Mouse (Mus musculus): ENCODE results near the gene Ints2. TPM values are rescaled to one million over a fixed set of nuclear protein-coding genes. Genes with fewer than 3 reads are reported as not detected.
A peak's percentile ranks its signal among the peaks of the same experiment; 100 is the strongest.
"Not testable (repeated sequence)": the region's sequence is repeated elsewhere in the genome, so short reads cannot be mapped to it uniquely, and the experiment has no call there.

Ints2 gene
- polyA plus RNA-seq, 1 experiment from 2014 or later, result 48.2 TPM

GRCm38 (mm10) chr11:86209123-86209522 lies 48.3 kb downstream of the Ints2 start:
- Histone ChIP-seq H3K27ac (no peak overlapping the region), H3K9me3 (peaks cover 17% of the 10 kb centered on the region), H3K9ac (no peak overlapping the region), H3K4me2 (replicated peaks) (no peak overlapping the region), H3K27me3 (no peaks in the 10 kb centered on the region), H3K4me1 (no peaks in the 10 kb centered on the region), H3K36me3 (peaks cover 68% of the 10 kb centered on the region), H3K4me3 (no peak overlapping the region)
- 93% methylated on average over 2 of the region's 2 CpGs for WGBS
- no peak for ATAC-seq (ENCODE audit: insufficient number of reproducible peaks, insufficient read depth, low FRiP score, low TSS enrichment)

GRCm38 (mm10) chr11:86205876-86206275 lies 51.5 kb downstream of the Ints2 start:
- Histone ChIP-seq H3K27ac (no peak overlapping the region), H3K27me3 (no peaks in the 10 kb centered on the region), H3K4me2 (replicated peaks) (no peak overlapping the region), H3K4me3 (no peak overlapping the region), H3K9ac (no peak overlapping the region), H3K4me1 (peaks cover 8% of the 10 kb centered on the region), H3K9me3 (peaks cover 32% of the 10 kb centered on the region), H3K36me3 (peaks cover 74% of the 10 kb centered on the region)
- over 99% methylated on average over 4 of the region's 4 CpGs for WGBS
- ATAC-seq (ENCODE audit: insufficient number of reproducible peaks, insufficient read depth, low FRiP score, low TSS enrichment), result no peak

- WGBS, result 98% methylated on average over 5 of the region's 5 CpGs
- no peak for ATAC-seq (ENCODE audit: insufficient number of reproducible peaks, insufficient read depth, low FRiP score, low TSS enrichment)
- Histone ChIP-seq H3K9ac (no peak overlapping the region), H3K36me3 (peaks cover 74% of the 10 kb centered on the region), H3K27ac (no peak overlapping the region), H3K4me1 (peaks cover 10% of the 10 kb centered on the region), H3K4me2 (replicated peaks) (no peak overlapping the region), H3K27me3 (no peaks in the 10 kb centered on the region), H3K9me3 (peaks cover 32% of the 10 kb centered on the region), H3K4me3 (no peak overlapping the region)
These were observed 52.3 kb downstream of the Ints2 start for GRCm38 (mm10) chr11:86205031-86205430.

- no peaks in the 10 kb centered on the region for H3K27me3 ChIP-seq
- peak overlapping the region; percentile 89 for H3K27ac ChIP-seq
- H3K36me3 ChIP-seq, result peaks cover 49% of the 10 kb centered on the region
- peaks cover 32% of the 10 kb centered on the region for H3K9me3 ChIP-seq
- peaks cover 13% of the 10 kb centered on the region for H3K4me1 ChIP-seq
- H3K9ac ChIP-seq, result peak overlapping the region; percentile 81
- no peak for ATAC-seq (ENCODE audit: insufficient number of reproducible peaks, insufficient read depth, low FRiP score, low TSS enrichment)
- H3K4me2 ChIP-seq (replicated peaks), result peak overlapping the region; percentile 61
- peak overlapping the region; percentile 69 for H3K4me3 ChIP-seq
- WGBS, result 60% methylated on average over 16 of the region's 16 CpGs
These were observed 55.3 kb downstream of the Ints2 start for GRCm38 (mm10) chr11:86201901-86202675.

GRCm38 (mm10) chr11:86201037-86201786 lies 56.2 kb downstream of the Ints2 start, which contains the start of gene Brip1:
Gene Brip1 (minus strand): TSS chr11:86201193.
- WGBS, result under 1% methylated on average over 60 of the region's 60 CpGs
- ATAC-seq (ENCODE audit: insufficient number of reproducible peaks, insufficient read depth, low FRiP score, low TSS enrichment), result peak; percentile 97

GRCm38 (mm10) chr11:86200460-86201021 lies 56.8 kb downstream of the Ints2 start:
- peaks cover 40% of the 10 kb centered on the region for H3K36me3 ChIP-seq
- WGBS, result 1% methylated on average over 21 of the region's 21 CpGs

More at GRCm38 (mm10) chr11:86201037-86201786, 56.2 kb downstream of the Ints2 start, which contains the start of gene Brip1:
- H3K27me3 ChIP-seq, result no peaks in the 10 kb centered on the region
- peak within 1 kb of the TSS; percentile 69 for H3K4me3 ChIP-seq
- H3K36me3 ChIP-seq, result peaks cover 47% of the 10 kb centered on the region
- H3K4me2 ChIP-seq (replicated peaks), result peak within 1 kb of the TSS; percentile 61
- peak within 1 kb of the TSS; percentile 89 for H3K27ac ChIP-seq
- peak within 1 kb of the TSS; percentile 81 for H3K9ac ChIP-seq
- H3K9me3 ChIP-seq, result peaks cover 32% of the 10 kb centered on the region
- peaks cover 13% of the 10 kb centered on the region for H3K4me1 ChIP-seq

GRCm38 (mm10) chr11:86199733-86200132 lies 57.6 kb downstream of the Ints2 start:
- H3K4me1 ChIP-seq, result peaks cover 13% of the 10 kb centered on the region
- peak overlapping the region; percentile 69; the same call in 1 of the 2 replicates for H3K4me3 ChIP-seq
- WGBS, result 58% methylated on average over 4 of the region's 4 CpGs
- no peak overlapping the region for H3K27ac ChIP-seq
- no peak for ATAC-seq (ENCODE audit: insufficient number of reproducible peaks, insufficient read depth, low FRiP score, low TSS enrichment)
- H3K36me3 ChIP-seq, result peaks cover 40% of the 10 kb centered on the region
- H3K9me3 ChIP-seq, result peaks cover 19% of the 10 kb centered on the region; the same call in 1 of the 2 replicates
- no peaks in the 10 kb centered on the region for H3K27me3 ChIP-seq
- H3K9ac ChIP-seq, result no peak overlapping the region
- peak overlapping the region; percentile 59 for H3K4me2 ChIP-seq (replicated peaks)

More at GRCm38 (mm10) chr11:86200460-86201021, 56.8 kb downstream of the Ints2 start:
- Histone ChIP-seq H3K4me2 (replicated peaks) (peak overlapping the region; percentile 59), H3K9me3 (peaks cover 27% of the 10 kb centered on the region), H3K9ac (peak overlapping the region; percentile 61), H3K4me3 (peak overlapping the region; percentile 69), H3K27ac (peak overlapping the region; percentile 89), H3K27me3 (no peaks in the 10 kb centered on the region), H3K4me1 (peaks cover 13% of the 10 kb centered on the region)
- peak; percentile 79 for ATAC-seq (ENCODE audit: insufficient number of reproducible peaks, insufficient read depth, low FRiP score, low TSS enrichment)

- not testable (repeated sequence) for H3K4me3 ChIP-seq; H3K9me3 ChIP-seq; ATAC-seq (ENCODE audit: insufficient number of reproducible peaks, insufficient read depth, low FRiP score, low TSS enrichment); H3K27me3 ChIP-seq; H3K4me2 ChIP-seq (replicated peaks); H3K27ac ChIP-seq; H3K9ac ChIP-seq; H3K36me3 ChIP-seq; H3K4me1 ChIP-seq
- WGBS, result 96% methylated on average over 7 of the region's 7 CpGs
These were observed 72.2 kb downstream of the Ints2 start for GRCm38 (mm10) chr11:86185224-86185623.

- H3K4me2 ChIP-seq (replicated peaks), result no peak overlapping the region
- no peaks in the 10 kb centered on the region for H3K27me3 ChIP-seq
- no peak for ATAC-seq (ENCODE audit: insufficient number of reproducible peaks, insufficient read depth, low FRiP score, low TSS enrichment)
- H3K9me3 ChIP-seq, result no peaks in the 10 kb centered on the region
- H3K4me1 ChIP-seq, result no peaks in the 10 kb centered on the region
- 65% methylated on average over 3 of the region's 3 CpGs for WGBS
- no peak overlapping the region for H3K4me3 ChIP-seq
- H3K9ac ChIP-seq, result no peak overlapping the region
- no peak overlapping the region for H3K27ac ChIP-seq
- no peaks in the 10 kb centered on the region for H3K36me3 ChIP-seq
These were observed 81.5 kb downstream of the Ints2 start for GRCm38 (mm10) chr11:86175833-86176232.

GRCm38 (mm10) chr11:86174173-86174572 lies 83.2 kb downstream of the Ints2 start:
- WGBS, result 61% methylated on average over 2 of the region's 2 CpGs
- Histone ChIP-seq H3K4me1 (no peaks in the 10 kb centered on the region), H3K9me3 (no peaks in the 10 kb centered on the region), H3K9ac (no peak overlapping the region), H3K27ac (no peak overlapping the region), H3K4me3 (no peak overlapping the region), H3K4me2 (replicated peaks) (no peak overlapping the region), H3K36me3 (no peaks in the 10 kb centered on the region), H3K27me3 (no peaks in the 10 kb centered on the region)
- ATAC-seq (ENCODE audit: insufficient number of reproducible peaks, insufficient read depth, low FRiP score, low TSS enrichment), result no peak

- Histone ChIP-seq H3K27ac (no peak overlapping the region), H3K4me3 (no peak overlapping the region), H3K27me3 (no peaks in the 10 kb centered on the region), H3K36me3 (0 out of 2 replicates have a peak, but pooled peaks cover 3% of the 10 kb centered on the region), H3K4me2 (replicated peaks) (no peak overlapping the region), H3K4me1 (no peaks in the 10 kb centered on the region), H3K9ac (no peak overlapping the region), H3K9me3 (no peaks in the 10 kb centered on the region)
- ATAC-seq (ENCODE audit: insufficient number of reproducible peaks, insufficient read depth, low FRiP score, low TSS enrichment), result no peak
- 90% methylated on average over 2 of the region's 2 CpGs for WGBS
These were observed 86.6 kb downstream of the Ints2 start for GRCm38 (mm10) chr11:86170743-86171142.

Data from embryonic facial prominence, embryonic 12.5 days (tissue).